Mouse (Mus musculus) heart, embryonic 12.5 days (tissue): ENCODE measurements around the gene Tedc1. TPM values are rescaled to one million over a fixed set of nuclear protein-coding genes. Genes with fewer than 3 reads are reported as not detected.

Experiments used
- ATAC-seq: fragments of 200-750 bp; cut with Nextera tagmentation; 2 replicates; pipeline ENCODE4 v1.8.0; 2017; ENCODE audit warnings: moderate TSS enrichment, moderate library complexity; ENCODE audit not compliant: insufficient number of reproducible peaks, low FRiP score
- H3K27ac ChIP-seq: fragments of 300-500 bp; sonication (generic); 2 replicates; pipeline ENCODE4 v1.5.1; 2016; ENCODE audit warnings: mild to moderate bottlenecking, moderate library complexity; ENCODE audit not compliant: poor library complexity, severe bottlenecking
- H3K27me3 ChIP-seq: fragments of 300-500 bp; sonication (generic); replicated peaks from 2 replicates; pipeline ENCODE4 v1.6.1; 2016; ENCODE audit warnings: mild to moderate bottlenecking, moderate library complexity
- H3K36me3 ChIP-seq: fragments of 300-500 bp; sonication (generic); 2 replicates; pipeline ENCODE4 v1.6.1; 2016; ENCODE audit warnings: mild to moderate bottlenecking, moderate library complexity
- H3K4me1 ChIP-seq: fragments of 300-500 bp; sonication (generic); replicated peaks from 2 replicates; pipeline ENCODE4 v1.6.1; 2016; ENCODE audit warnings: mild to moderate bottlenecking
- H3K4me2 ChIP-seq: fragments of 300-500 bp; sonication (generic); 2 replicates; pipeline ENCODE4 v1.6.1; 2016; ENCODE audit warnings: mild to moderate bottlenecking, moderate library complexity
- H3K4me3 ChIP-seq: fragments of 300-500 bp; sonication (generic); 2 replicates; pipeline ENCODE4 v1.5.1; 2016; ENCODE audit warnings: mild to moderate bottlenecking
- H3K9ac ChIP-seq: fragments of 300-500 bp; sonication (generic); 2 replicates; pipeline ENCODE4 v1.6.1; 2016; ENCODE audit warnings: mild to moderate bottlenecking, moderate library complexity
- H3K9me3 ChIP-seq: fragments of 300-500 bp; sonication (generic); replicated peaks from 2 replicates; pipeline ENCODE4 v1.6.1; 2016; ENCODE audit warnings: mild to moderate bottlenecking, moderate library complexity
- WGBS: fragments of 180-500 bp; shearing (Covaris S2); methylation state at CpG from one replicate; pipeline ENCODE4 v1.1.7; 2016; 5-methylcytosine and 5-hydroxymethylcytosine counted together
- polyA plus RNA-seq: library from polyadenylated mRNA; unstranded; fragments of >200 nt; fragmentation: Nextera tagmentation; extraction: Ambion mirVana; gene quantifications from 2 replicates; pipeline ENCODE4 v1.2.1, GENCODE M21; 2016

The Tedc1 gene
- polyA plus RNA-seq, 1 experiment from 2014 or later, result 26.9 TPM

GRCm38 (mm10) chr12:113210586-113211378, 54.6 kb downstream of the Tedc1 start:
- Histone ChIP-seq H3K36me3 (no peaks in the 10 kb centered on the region), H3K4me1 (no peaks in the 10 kb centered on the region), H3K27me3 (peaks cover 9% of the 10 kb centered on the region), H3K4me2 (no peak overlapping the region), H3K9ac (no peak overlapping the region), H3K27ac (no peak overlapping the region), H3K4me3 (no peak overlapping the region), H3K9me3 (no peaks in the 10 kb centered on the region)
- 75% methylated on average over 17 of the region's 17 CpGs for WGBS
- no peak for ATAC-seq

GRCm38 (mm10) chr12:113211772-113212171, 55.6 kb downstream of the Tedc1 start:
- no peak overlapping the region for H3K4me2 ChIP-seq
- no peak overlapping the region for H3K9ac ChIP-seq
- H3K4me3 ChIP-seq, result no peak overlapping the region
- no peak for ATAC-seq
- 79% methylated on average over 5 of the region's 5 CpGs for WGBS
- H3K9me3 ChIP-seq, result no peaks in the 10 kb centered on the region
- H3K4me1 ChIP-seq, result no peaks in the 10 kb centered on the region
- peaks cover 9% of the 10 kb centered on the region for H3K27me3 ChIP-seq
- no peaks in the 10 kb centered on the region for H3K36me3 ChIP-seq
- H3K27ac ChIP-seq, result no peak overlapping the region

- 74% methylated on average over 10 of the region's 10 CpGs for WGBS
- Histone ChIP-seq H3K4me3 (no peak overlapping the region), H3K36me3 (no peaks in the 10 kb centered on the region), H3K4me1 (no peaks in the 10 kb centered on the region), H3K4me2 (no peak overlapping the region), H3K27ac (no peak overlapping the region), H3K27me3 (peaks cover 9% of the 10 kb centered on the region), H3K9ac (no peak overlapping the region), H3K9me3 (no peaks in the 10 kb centered on the region)
- no peak for ATAC-seq
These were observed 56.2 kb downstream of the Tedc1 start for GRCm38 (mm10) chr12:113212326-113212924.

DNA sequence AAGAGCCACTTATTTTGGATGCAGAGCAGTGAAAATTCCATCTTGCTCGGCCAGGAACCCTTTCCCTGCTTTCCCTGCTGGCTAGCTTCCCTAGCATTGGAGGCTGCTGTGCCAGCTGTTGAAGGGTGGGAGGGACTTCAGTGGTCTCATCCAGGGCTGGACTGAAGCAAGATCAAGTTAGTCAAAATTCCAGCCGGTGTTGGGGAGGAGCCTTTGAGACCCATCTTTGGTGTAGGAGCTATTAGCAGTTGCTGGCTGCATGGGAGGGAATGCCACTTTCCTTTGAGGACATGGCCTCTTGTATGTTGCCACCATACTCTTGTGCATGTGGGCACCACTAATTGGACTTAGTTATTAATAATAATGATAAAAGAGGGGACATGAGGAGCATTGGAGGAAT, 57.0 kb downstream of the Tedc1 start:
- no peak overlapping the region for H3K4me3 ChIP-seq
- no peaks in the 10 kb centered on the region for H3K4me1 ChIP-seq
- H3K27me3 ChIP-seq, result peaks cover 9% of the 10 kb centered on the region
- 61% methylated on average over 2 of the region's 2 CpGs for WGBS
- H3K4me2 ChIP-seq, result no peak overlapping the region
- H3K9me3 ChIP-seq, result no peaks in the 10 kb centered on the region
- no peak for ATAC-seq
- no peak overlapping the region for H3K9ac ChIP-seq
- H3K27ac ChIP-seq, result no peak overlapping the region
- H3K36me3 ChIP-seq, result no peaks in the 10 kb centered on the region

DNA sequence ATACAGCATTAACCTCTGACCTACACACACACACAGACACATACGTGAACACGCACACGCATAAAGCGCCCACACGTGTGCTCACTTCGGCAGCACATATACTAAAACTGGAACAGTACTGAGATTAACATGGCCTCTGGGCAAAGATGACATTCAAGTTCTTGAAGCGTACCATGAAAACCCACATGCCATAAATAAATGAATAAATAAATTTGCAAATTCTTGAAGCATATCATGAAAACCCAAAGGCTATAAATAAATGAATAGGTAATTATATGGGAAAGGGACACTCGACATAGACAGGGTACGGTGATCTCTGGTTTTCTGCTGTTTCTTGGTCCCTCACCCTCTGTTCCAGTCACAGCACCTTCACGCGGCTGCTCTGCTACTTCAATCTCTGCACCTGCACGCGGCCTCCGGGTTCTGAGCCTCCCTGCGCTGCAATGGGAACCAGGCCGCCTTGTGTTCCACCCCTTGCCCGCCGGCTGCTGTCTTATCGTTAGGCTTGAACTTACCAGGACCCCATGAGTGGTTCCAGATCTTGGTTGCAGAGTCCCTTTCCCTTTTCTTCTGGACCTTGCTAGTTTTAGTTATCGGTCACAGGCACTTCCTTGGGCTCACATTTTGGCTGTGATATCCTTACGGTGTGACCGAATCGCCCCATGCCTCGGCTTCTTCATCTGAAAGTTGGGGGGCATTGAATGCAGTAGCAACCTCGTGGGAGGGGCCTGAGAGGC, 58.0 kb downstream of the Tedc1 start:
- 80% methylated on average over 25 of the region's 25 CpGs for WGBS
- no peak overlapping the region for H3K9ac ChIP-seq
- peaks cover 9% of the 10 kb centered on the region for H3K27me3 ChIP-seq
- H3K4me2 ChIP-seq, result no peak overlapping the region
- no peaks in the 10 kb centered on the region for H3K9me3 ChIP-seq
- no peaks in the 10 kb centered on the region for H3K36me3 ChIP-seq
- no peak overlapping the region for H3K4me3 ChIP-seq
- H3K27ac ChIP-seq, result no peak overlapping the region
- no peaks in the 10 kb centered on the region for H3K4me1 ChIP-seq
- no peak for ATAC-seq

DNA sequence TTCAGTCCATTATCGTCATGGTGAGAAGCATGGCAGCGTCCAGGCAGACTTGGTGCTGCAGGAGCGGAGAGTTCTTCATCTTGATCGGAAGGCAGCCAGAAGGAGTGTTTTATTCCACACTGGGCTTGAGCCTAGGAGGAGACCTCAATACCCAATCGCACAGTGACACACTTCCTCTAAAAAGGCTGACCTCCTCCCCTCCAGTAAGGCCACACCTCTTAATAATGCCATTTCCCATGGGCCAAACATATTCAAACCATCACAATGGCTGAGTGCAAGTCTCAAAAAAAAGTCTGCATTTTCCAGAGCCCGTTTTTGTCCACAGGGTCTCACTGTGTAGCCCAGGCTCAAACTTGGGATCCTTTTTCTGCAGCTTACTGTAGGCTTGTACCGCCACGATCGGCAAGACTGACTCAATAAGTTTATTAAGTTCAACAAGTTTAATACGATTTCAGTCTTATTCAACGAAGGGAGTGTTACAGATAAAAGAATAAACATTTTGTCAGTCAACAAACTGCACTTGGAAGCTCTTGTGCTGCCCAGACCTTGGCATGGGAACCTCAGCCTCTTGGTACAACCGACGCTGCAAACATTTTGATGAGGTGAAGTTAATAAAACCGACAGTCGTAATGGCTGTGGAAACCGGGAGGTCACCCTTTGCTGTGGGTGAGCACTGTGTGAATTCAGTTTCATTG, 58.9 kb downstream of the Tedc1 start:
- Histone ChIP-seq H3K27me3 (peaks cover 9% of the 10 kb centered on the region), H3K9ac (no peak overlapping the region), H3K4me2 (no peak overlapping the region), H3K27ac (no peak overlapping the region), H3K36me3 (no peaks in the 10 kb centered on the region), H3K4me1 (no peaks in the 10 kb centered on the region), H3K9me3 (no peaks in the 10 kb centered on the region), H3K4me3 (no peak overlapping the region)
- WGBS, result 77% methylated on average over 16 of the region's 16 CpGs
- ATAC-seq, result no peak

Other genes starting within 250 kb of the Tedc1 start
- gene Jag2, start 226.6 kb upstream of the Tedc1 start, polyA plus RNA-seq, result 2.6 TPM in 2 replicates
- 38.3 and 41.7 TPM in 2 replicates for gene Nudt14, start 214.3 kb upstream of the Tedc1 start, polyA plus RNA-seq
- 22.4 and 23.0 TPM in 2 replicates for gene Btbd6, start 179.9 kb upstream of the Tedc1 start, polyA plus RNA-seq
- 40.3 and 42.9 TPM in 2 replicates for gene Brf1, start 155.7 kb upstream of the Tedc1 start, polyA plus RNA-seq
- gene Pacs2, start 141.9 kb upstream of the Tedc1 start, polyA plus RNA-seq, result 10.5 and 12.2 TPM in 2 replicates
- not detected in 2 replicates for gene Tex22, start 81.9 kb upstream of the Tedc1 start, polyA plus RNA-seq
- 11.3 and 11.4 TPM in 2 replicates for gene Mta1, start 58.1 kb upstream of the Tedc1 start, polyA plus RNA-seq
- gene Crip2, start 16.2 kb upstream of the Tedc1 start, polyA plus RNA-seq, result 1,186 and 1,223 TPM in 2 replicates
- 464 and 485 TPM in 2 replicates for gene Crip1, start 10.1 kb upstream of the Tedc1 start, polyA plus RNA-seq
- 2.0 and 2.1 TPM in 2 replicates for gene Tmem121, start 29.5 kb downstream of the Tedc1 start, polyA plus RNA-seq